In the genomic region with DNA sequence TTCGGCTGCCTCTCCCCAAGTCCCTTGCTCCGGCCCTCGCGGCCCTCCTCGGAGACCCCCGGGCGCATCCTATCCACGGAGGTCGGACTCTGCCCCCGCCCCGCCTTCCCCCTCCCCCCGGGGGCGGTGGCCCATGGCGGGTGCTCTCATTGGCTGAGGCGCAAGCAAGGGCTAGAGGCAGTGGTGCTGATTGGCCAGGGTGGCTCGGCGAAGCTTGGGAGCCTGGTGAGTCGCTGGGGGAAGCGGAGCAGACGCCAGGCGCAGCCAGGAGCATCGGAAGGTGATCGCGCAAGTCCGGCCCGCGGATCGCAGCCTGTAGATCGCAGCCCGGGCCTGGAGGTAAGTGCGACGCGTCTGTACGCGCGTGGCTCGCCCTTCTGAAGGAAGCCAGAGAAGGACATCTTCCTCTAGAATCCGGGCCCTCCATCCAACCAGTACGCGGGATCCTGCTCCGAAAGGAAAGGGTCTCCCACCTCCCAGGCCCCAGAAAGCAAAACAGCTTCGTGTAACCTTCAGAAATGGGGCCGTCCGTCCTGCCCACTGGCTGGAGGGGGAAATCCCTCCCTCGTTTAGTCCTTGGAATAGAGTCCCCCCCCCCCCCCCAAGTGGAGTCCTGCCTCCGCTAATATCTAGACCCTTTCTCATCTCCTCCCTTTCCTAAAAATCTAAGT, we compare ENCODE assay signal across 8 mouse cellular contexts. TPM values are rescaled to one million over a fixed set of nuclear protein-coding genes. Genes with fewer than 3 reads are reported as not detected.
DNase-seq lines count a peak whose midpoint lies in the region; ATAC-seq and TF ChIP-seq lines count a peak whose summit lies in the region.

Gene Abat, plus strand, starts transcription at position 194 of the 671 bp plus-strand sequence.

- H3K36me3 ChIP-seq in E14TG2a.4 (ENCODE audit: insufficient read depth, low read length): no peaks in the 10 kb centered on the region
- no peaks in the 10 kb centered on the region for H3K36me3 ChIP-seq in forebrain, embryonic 15.5 days
- no peaks in the 10 kb centered on the region for H3K36me3 ChIP-seq in liver, embryonic 13.5 days
- no peaks in the 10 kb centered on the region for H3K36me3 ChIP-seq in neural tube, embryonic 11.5 days (ENCODE audit: control insufficient read depth, insufficient read depth, low read length)
- no peaks in the 10 kb centered on the region for H3K36me3 ChIP-seq in testis, adult 2 months (ENCODE audit: control insufficient read depth, insufficient read depth, low read length)

- peak within 1 kb of the TSS; percentile 79 for H3K9ac ChIP-seq in forebrain, embryonic 15.5 days (replicated peaks)
- H3K9ac ChIP-seq in liver, embryonic 13.5 days: peak within 1 kb of the TSS; percentile 26; the same call in 1 of the 2 replicates
- H3K9ac ChIP-seq in neural tube, embryonic 11.5 days (ENCODE audit: low read length): peak within 1 kb of the TSS; percentile 60

- no peaks in the 10 kb centered on the region for H3K9me3 ChIP-seq in E14TG2a.4 (ENCODE audit: low read length)
- no peaks in the 10 kb centered on the region for H3K9me3 ChIP-seq in forebrain, embryonic 15.5 days
- no peaks in the 10 kb centered on the region for H3K9me3 ChIP-seq in liver, embryonic 13.5 days (replicated peaks)
- no peaks in the 10 kb centered on the region for H3K9me3 ChIP-seq in neural tube, embryonic 11.5 days (ENCODE audit: control insufficient read depth, low read length)

- DNase-seq in heart, postnatal 10 days: peak; percentile 93 to 94
- peak; percentile 98 for DNase-seq in kidney, postnatal 36 days
- peak; percentile 47 for DNase-seq in liver, embryonic 13.5 days
- peak; percentile 97 for DNase-seq in neural tube, embryonic 11.5 days (ENCODE audit: low spot score)

- intact Hi-C loops in heart, postnatal 10 days (cut with DNase I): loop anchor here (5.0 kb wide), 2 partner anchors 124 to 159 kb away; partner anchors contain the start of genes Carhsp1, Pmm2 and Tmem186

- peak within 1 kb of the TSS; percentile 77 for H3K4me3 ChIP-seq in E14TG2a.4 (replicated peaks; ENCODE audit: low read length)
- peak within 1 kb of the TSS; percentile 79 for H3K4me3 ChIP-seq in forebrain, embryonic 15.5 days
- H3K4me3 ChIP-seq in liver, embryonic 13.5 days (replicated peaks): peak within 1 kb of the TSS; percentile 55
- H3K4me3 ChIP-seq in neural tube, embryonic 11.5 days (ENCODE audit: low read depth, low read length): peak within 1 kb of the TSS; percentile 48
- H3K4me3 ChIP-seq in testis, adult 2 months (ENCODE audit: control insufficient read depth, low read depth, low read length): peak within 1 kb of the TSS; percentile 86

- peaks cover 49% of the 10 kb centered on the region for H3K27me3 ChIP-seq in E14TG2a.4 (ENCODE audit: insufficient read depth, low read length)
- peaks cover 16% of the 10 kb centered on the region for H3K27me3 ChIP-seq in forebrain, embryonic 15.5 days
- H3K27me3 ChIP-seq in liver, embryonic 13.5 days: peaks cover 28% of the 10 kb centered on the region
- H3K27me3 ChIP-seq in neural tube, embryonic 11.5 days (ENCODE audit: control insufficient read depth, insufficient read depth, low read length): peaks cover 4% of the 10 kb centered on the region; the same call in 1 of the 2 replicates
- no peaks in the 10 kb centered on the region for H3K27me3 ChIP-seq in testis, adult 2 months (ENCODE audit: control insufficient read depth, insufficient read depth, low read length)

- ATAC-seq in cerebellum, adult (ENCODE audit: insufficient number of reproducible peaks, low FRiP score, low TSS enrichment): peak; percentile 99
- peak; percentile 100 for ATAC-seq in forebrain, embryonic 15.5 days (replicated peaks)
- peak; percentile 85 for ATAC-seq in liver, embryonic 13.5 days (ENCODE audit: low read depth)
- ATAC-seq in neural tube, embryonic 11.5 days (ENCODE audit: insufficient read depth, low FRiP score, low TSS enrichment): peak; percentile 100

- peak within 1 kb of the TSS; percentile 82 for H3K4me2 ChIP-seq in forebrain, embryonic 15.5 days (replicated peaks)
- peak within 1 kb of the TSS; percentile 57 for H3K4me2 ChIP-seq in liver, embryonic 13.5 days
- H3K4me2 ChIP-seq in neural tube, embryonic 11.5 days (ENCODE audit: low read depth): peak within 1 kb of the TSS; percentile 74

- H3K27ac ChIP-seq in forebrain, embryonic 15.5 days (replicated peaks): no peak within 1 kb of the TSS; the same call in 1 of the 2 replicates
- H3K27ac ChIP-seq in liver, embryonic 13.5 days: no peak within 1 kb of the TSS; the same call in 1 of the 2 replicates
- no peak within 1 kb of the TSS for H3K27ac ChIP-seq in neural tube, embryonic 11.5 days (ENCODE audit: low read depth, low read length)
- peak within 1 kb of the TSS; percentile 32; the same call in 1 of the 2 replicates for H3K27ac ChIP-seq in testis, adult 2 months (ENCODE audit: control insufficient read depth, insufficient read depth, low read depth, low read length)

- H3K4me1 ChIP-seq in E14TG2a.4 (replicated peaks; ENCODE audit: low read depth, low read length): peaks cover 16% of the 10 kb centered on the region
- H3K4me1 ChIP-seq in forebrain, embryonic 15.5 days: peaks cover 22% of the 10 kb centered on the region
- H3K4me1 ChIP-seq in liver, embryonic 13.5 days (replicated peaks): peaks cover 22% of the 10 kb centered on the region
- peaks cover 5% of the 10 kb centered on the region; the same call in 1 of the 2 replicates for H3K4me1 ChIP-seq in neural tube, embryonic 11.5 days (ENCODE audit: control insufficient read depth, insufficient read depth, low read length)
- H3K4me1 ChIP-seq in testis, adult 2 months (ENCODE audit: control insufficient read depth, insufficient read depth, low read length): peaks cover 15% of the 10 kb centered on the region

- TF ChIP-seq POLR2A in testis, adult 2 months (IDR thresholded peaks at IDR 0.05; ENCODE audit: control insufficient read depth, low read depth, low read length): peak; percentile 61; the same call in 1 of the 2 replicates

- TF ChIP-seq CTCF in E14TG2a.4 (conservative IDR thresholded peaks at IDR 0.05; ENCODE audit: low read length): no peak
- TF ChIP-seq CTCF in testis, adult 2 months (IDR thresholded peaks at IDR 0.05; ENCODE audit: control insufficient read depth, insufficient read depth, insufficient replicate concordance, low read depth, low read length): no peak

- under 1% methylated on average over 45 of the region's 46 CpGs for WGBS in forebrain, embryonic 15.5 days
- 2% methylated on average over 46 of the region's 46 CpGs for WGBS in liver, embryonic 13.5 days (ENCODE audit: insufficient replicate concordance)
- under 1% methylated on average over 41 of the region's 46 CpGs for WGBS in neural tube, embryonic 11.5 days

RNA-seq across cellular contexts. Expression of gene Abat, which starts in this region (rescaled TPM):
- polyA plus RNA-seq in forebrain, embryonic 15.5 days (2015; fragmentation: Nextera tagmentation; extraction: Ambion mirVana): 48.4 and 51.0 TPM in 2 replicates
- total RNA-seq in heart, postnatal 10 days (2021): 1 to 10 TPM; 4.8 to 6.0 TPM
- 17.1 and 22.0 TPM in 2 replicates for polyA plus RNA-seq in liver, embryonic 13.5 days (2015; fragmentation: Nextera tagmentation; extraction: Ambion mirVana)
- 48.8 and 60.3 TPM in 2 replicates for polyA plus RNA-seq in neural tube, embryonic 11.5 days (2014; fragmentation: Nextera tagmentation; extraction: Ambion mirVana)
- polyA plus RNA-seq in testis, adult 2 months (2012; rRNA removed): 14.7 and 21.2 TPM in 2 replicates

Comparison
In these comparisons a context has a peak if more than half of its experiments do, and no peak if none do; other contexts are left out.
1. H3K9ac ChIP-seq: peak in every context shown above with its lines; median percentile 79 in forebrain, embryonic 15.5 days; 60 in neural tube, embryonic 11.5 days; 26 in liver, embryonic 13.5 days.
2. DNase-seq: peak in every context shown above with its lines; median percentile 98 in kidney, postnatal 36 days; 97 in neural tube, embryonic 11.5 days; 94 in heart, postnatal 10 days; 47 in liver, embryonic 13.5 days.